Mouse (Mus musculus) midbrain, embryonic 12.5 days (tissue): ENCODE measurements around the gene Gm49353. TPM values are rescaled to one million over a fixed set of nuclear protein-coding genes. Genes with fewer than 3 reads are reported as not detected.

Source experiments
- ATAC-seq: fragments of 200-750 bp; cut with Nextera tagmentation; 2 replicates; pipeline ENCODE4 v1.8.0; 2017; ENCODE audit warnings: low read depth, moderate TSS enrichment, moderate library complexity; ENCODE audit not compliant: low FRiP score
- H3K27ac ChIP-seq: fragments of 300-500 bp; sonication (generic); replicated peaks from 2 replicates; pipeline ENCODE4 v1.5.1; 2016; ENCODE audit warnings: mild to moderate bottlenecking
- H3K27me3 ChIP-seq: fragments of 300-500 bp; sonication (generic); 2 replicates; pipeline ENCODE4 v1.6.1; 2016; ENCODE audit warnings: mild to moderate bottlenecking
- H3K36me3 ChIP-seq: fragments of 300-500 bp; sonication (generic); 2 replicates; pipeline ENCODE4 v1.6.1; 2016
- H3K4me1 ChIP-seq: fragments of 300-500 bp; sonication (generic); 2 replicates; pipeline ENCODE4 v1.6.1; 2016
- H3K4me2 ChIP-seq: fragments of 300-500 bp; sonication (generic); replicated peaks from 2 replicates; pipeline ENCODE4 v1.6.1; 2016; ENCODE audit warnings: mild to moderate bottlenecking, moderate library complexity
- H3K4me3 ChIP-seq: fragments of 300-500 bp; sonication (generic); 2 replicates; pipeline ENCODE4 v1.5.1; 2016; ENCODE audit warnings: mild to moderate bottlenecking
- H3K9ac ChIP-seq: fragments of 300-500 bp; sonication (generic); replicated peaks from 2 replicates; pipeline ENCODE4 v1.6.1; 2016; ENCODE audit warnings: mild to moderate bottlenecking, moderate library complexity
- H3K9me3 ChIP-seq: fragments of 300-500 bp; sonication (generic); 2 replicates; pipeline ENCODE4 v1.6.1; 2016; ENCODE audit warnings: mild to moderate bottlenecking
- WGBS: fragments of 180-500 bp; shearing (Covaris S2); methylation state at CpG from one replicate; pipeline ENCODE4 v1.1.7; 2016; 5-methylcytosine and 5-hydroxymethylcytosine counted together
- polyA plus RNA-seq: library from polyadenylated mRNA; unstranded; fragments of >200 nt; fragmentation: Nextera tagmentation; extraction: Ambion mirVana; gene quantifications from 2 replicates; pipeline ENCODE4 v1.2.1, GENCODE M21; 2016

The Gm49353 gene
- 5.2 and 7.4 TPM in 2 replicates for polyA plus RNA-seq

DNA sequence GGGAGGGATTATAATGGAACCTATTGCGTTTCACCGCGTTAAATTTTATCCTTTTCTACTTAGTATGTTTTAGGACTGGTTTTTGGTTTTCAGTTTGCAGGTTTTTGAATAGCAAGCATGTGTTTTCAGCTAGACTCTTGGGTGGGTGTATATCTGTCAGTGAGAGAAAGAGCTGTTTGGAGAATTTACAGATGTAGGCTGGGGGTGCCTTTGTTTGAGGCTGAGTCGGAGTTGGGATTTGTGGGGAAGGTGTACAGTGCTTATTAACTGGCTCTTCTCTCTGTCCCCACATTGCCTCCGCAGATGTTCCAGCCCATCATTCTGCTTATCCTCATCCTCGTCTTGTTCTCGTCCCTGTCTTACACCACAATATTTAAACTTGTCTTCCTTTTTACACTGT is at the start of gene Gm49353:
Gene Gm49353 (plus strand): TSS at position 313 of the 400 bp plus-strand sequence.
- H3K4me2 ChIP-seq, result no peak within 1 kb of the TSS
- H3K4me3 ChIP-seq, result no peak within 1 kb of the TSS
- H3K4me1 ChIP-seq, result no peaks in the 10 kb centered on the region
- no peaks in the 10 kb centered on the region for H3K27me3 ChIP-seq
- WGBS, result 93% methylated on average over 7 of the region's 7 CpGs
- H3K27ac ChIP-seq, result no peak within 1 kb of the TSS
- no peak within 1 kb of the TSS for H3K9ac ChIP-seq
- no peaks in the 10 kb centered on the region for H3K9me3 ChIP-seq
- H3K36me3 ChIP-seq, result peaks cover 75% of the 10 kb centered on the region
- ATAC-seq, result no peak

GRCm38 (mm10) chr10:29155304-29155703 is 43.5 kb upstream of the Gm49353 start:
- Histone ChIP-seq H3K4me2 (no peak overlapping the region), H3K4me1 (0 out of 2 replicates have a peak, but pooled peaks cover 2% of the 10 kb centered on the region), H3K9me3 (no peaks in the 10 kb centered on the region), H3K27me3 (no peaks in the 10 kb centered on the region), H3K27ac (no peak overlapping the region), H3K9ac (no peak overlapping the region), H3K36me3 (peaks cover 64% of the 10 kb centered on the region), H3K4me3 (no peak overlapping the region)
- no peak for ATAC-seq
- 81% methylated on average over 3 of the region's 3 CpGs for WGBS

DNA sequence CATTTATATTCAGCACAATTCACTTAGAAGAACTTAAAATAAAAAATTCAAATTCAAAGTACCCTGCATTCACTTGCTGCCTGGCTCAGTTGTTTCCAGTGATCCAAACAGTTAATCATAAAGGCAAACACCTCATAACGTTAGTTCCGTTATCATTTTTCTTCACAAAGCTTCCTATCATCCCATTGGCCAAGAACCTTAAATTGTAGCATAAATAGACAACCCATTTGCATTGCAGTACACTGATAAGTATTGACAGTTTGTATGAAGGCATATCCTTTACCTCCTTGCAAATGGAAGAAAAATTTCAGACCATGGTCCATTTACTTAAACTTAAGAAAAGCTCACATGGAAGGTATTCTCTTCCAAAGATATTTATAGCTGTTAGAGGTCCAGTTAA is 37.1 kb upstream of the Gm49353 start:
- no peak for ATAC-seq
- 89% methylated on average over 2 of the region's 2 CpGs for WGBS
- H3K27me3 ChIP-seq, result no peaks in the 10 kb centered on the region
- H3K27ac ChIP-seq, result no peak overlapping the region
- H3K4me3 ChIP-seq, result no peak overlapping the region
- no peaks in the 10 kb centered on the region for H3K9me3 ChIP-seq
- no peak overlapping the region for H3K4me2 ChIP-seq
- peaks cover 56% of the 10 kb centered on the region for H3K36me3 ChIP-seq
- H3K4me1 ChIP-seq, result no peaks in the 10 kb centered on the region
- H3K9ac ChIP-seq, result no peak overlapping the region

DNA sequence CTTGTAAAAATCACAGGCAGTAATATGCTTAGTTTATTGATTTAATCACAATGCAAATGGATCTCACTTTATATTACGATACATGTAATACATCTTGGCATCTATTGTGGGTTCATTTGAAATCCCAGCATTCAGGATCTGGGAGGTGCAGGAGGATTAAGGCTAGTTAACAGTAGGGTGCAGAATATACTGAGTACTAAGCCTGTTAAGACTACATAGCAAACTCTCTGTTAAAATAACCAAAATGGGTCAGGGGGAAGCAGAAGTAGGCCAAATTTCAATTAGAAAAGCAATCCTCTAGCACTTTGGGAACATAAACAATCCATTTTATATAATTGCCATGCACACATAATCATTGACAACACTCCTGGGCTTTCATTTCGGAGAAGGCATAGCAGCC is 25.0 kb upstream of the Gm49353 start:
- Histone ChIP-seq H3K9me3 (peaks cover 5% of the 10 kb centered on the region; the same call in 1 of the 2 replicates), H3K4me3 (no peak overlapping the region), H3K4me2 (no peak overlapping the region), H3K9ac (no peak overlapping the region), H3K4me1 (no peaks in the 10 kb centered on the region), H3K27ac (no peak overlapping the region), H3K36me3 (peaks cover 49% of the 10 kb centered on the region), H3K27me3 (no peaks in the 10 kb centered on the region)
- ATAC-seq, result no peak
- WGBS, result 92% methylated on average over 2 of the region's 2 CpGs

DNA sequence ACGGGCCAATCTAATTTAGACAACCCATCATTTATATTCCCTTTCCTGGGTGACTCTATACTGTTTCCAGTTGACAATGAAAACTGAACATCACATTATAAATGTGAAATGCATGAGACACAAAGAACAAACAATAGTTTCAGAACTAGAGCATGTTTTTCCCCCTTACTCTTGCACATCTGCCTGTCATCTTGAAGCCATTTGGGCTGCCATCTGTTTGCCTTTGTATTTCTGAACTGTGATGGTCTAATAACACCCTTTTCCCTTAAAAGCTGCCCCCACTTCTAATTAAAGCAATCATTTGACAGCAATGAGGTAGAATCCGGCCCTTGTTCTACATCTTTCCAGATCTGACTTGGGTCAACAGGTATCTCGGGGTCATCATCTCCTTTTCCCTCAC is 23.1 kb upstream of the Gm49353 start:
- WGBS, result 81% methylated on average over 3 of the region's 3 CpGs
- H3K36me3 ChIP-seq, result peaks cover 45% of the 10 kb centered on the region
- H3K4me3 ChIP-seq, result no peak overlapping the region

GRCm38 (mm10) chr10:29176881-29177280 is 21.9 kb upstream of the Gm49353 start:
- Histone ChIP-seq H3K27ac (no peak overlapping the region), H3K9me3 (no peaks in the 10 kb centered on the region), H3K4me2 (no peak overlapping the region), H3K4me3 (no peak overlapping the region), H3K9ac (no peak overlapping the region), H3K27me3 (no peaks in the 10 kb centered on the region), H3K36me3 (peaks cover 44% of the 10 kb centered on the region), H3K4me1 (no peaks in the 10 kb centered on the region)
- ATAC-seq, result no peak
- WGBS, result 86% methylated on average over 4 of the region's 4 CpGs

More for the DNA sequence above, 23.1 kb upstream of the Gm49353 start:
- Histone ChIP-seq H3K9ac (no peak overlapping the region), H3K4me1 (no peaks in the 10 kb centered on the region), H3K27me3 (no peaks in the 10 kb centered on the region), H3K27ac (no peak overlapping the region), H3K4me2 (no peak overlapping the region), H3K9me3 (peaks cover 5% of the 10 kb centered on the region; the same call in 1 of the 2 replicates)
- no peak for ATAC-seq

DNA sequence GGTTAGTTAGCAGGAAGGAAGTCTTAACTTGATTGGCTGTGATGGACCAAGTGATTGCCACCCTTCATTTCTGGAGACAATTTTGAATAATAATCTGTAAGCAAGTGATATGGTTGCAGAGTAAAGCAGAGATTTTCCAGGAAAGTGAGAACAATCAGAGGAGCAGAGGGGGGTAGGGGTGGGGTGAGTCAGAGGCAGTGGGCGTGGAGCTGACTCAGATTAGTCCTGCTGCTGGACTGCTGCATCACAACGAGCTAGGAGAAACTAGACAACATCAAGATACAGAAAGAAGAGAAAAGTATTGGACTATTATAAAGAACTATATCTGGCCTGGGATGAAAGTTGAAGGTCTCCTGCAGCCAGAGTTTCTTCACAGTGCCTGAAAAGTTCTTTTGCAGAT is 20.8 kb upstream of the Gm49353 start:
- no peak overlapping the region for H3K9ac ChIP-seq
- H3K9me3 ChIP-seq, result no peaks in the 10 kb centered on the region
- peaks cover 49% of the 10 kb centered on the region for H3K36me3 ChIP-seq
- no peak for ATAC-seq
- H3K4me3 ChIP-seq, result no peak overlapping the region
- no peaks in the 10 kb centered on the region for H3K27me3 ChIP-seq
- no peaks in the 10 kb centered on the region for H3K4me1 ChIP-seq
- 27% methylated on average over 2 of the region's 2 CpGs for WGBS
- H3K27ac ChIP-seq, result no peak overlapping the region
- no peak overlapping the region for H3K4me2 ChIP-seq

- no peaks in the 10 kb centered on the region for H3K27me3 ChIP-seq
- no peak overlapping the region for H3K9ac ChIP-seq
- no peak overlapping the region for H3K4me3 ChIP-seq
- H3K27ac ChIP-seq, result no peak overlapping the region
- ATAC-seq, result peak; percentile 65; the same call in 1 of the 2 replicates
- 74% methylated on average over 3 of the region's 3 CpGs for WGBS
- peaks cover 50% of the 10 kb centered on the region for H3K36me3 ChIP-seq
- H3K4me2 ChIP-seq, result no peak overlapping the region
- no peaks in the 10 kb centered on the region for H3K4me1 ChIP-seq
- no peaks in the 10 kb centered on the region for H3K9me3 ChIP-seq
These were observed 18.5 kb upstream of the Gm49353 start for GRCm38 (mm10) chr10:29180210-29180609.

DNA sequence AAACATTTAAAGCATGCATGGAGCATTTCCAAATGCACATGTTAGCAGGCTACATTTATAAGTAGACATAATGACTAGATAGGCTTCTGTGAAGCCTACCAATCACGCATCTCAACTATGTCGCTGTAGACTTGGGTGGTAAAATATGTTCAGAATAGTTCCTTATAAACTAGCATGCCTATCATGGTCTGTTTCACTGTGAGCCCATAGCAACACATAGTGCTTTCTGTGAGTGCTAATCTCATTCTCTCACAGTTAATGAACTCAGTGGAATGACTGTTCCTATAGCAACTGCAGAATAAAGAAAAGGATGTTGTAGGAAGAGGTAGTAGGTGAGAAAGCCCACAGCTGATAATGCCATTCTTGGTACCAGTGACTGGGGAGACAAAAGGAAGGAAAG is 17.7 kb upstream of the Gm49353 start:
- no peaks in the 10 kb centered on the region for H3K27me3 ChIP-seq
- no peak overlapping the region for H3K9ac ChIP-seq
- H3K27ac ChIP-seq, result no peak overlapping the region
- H3K36me3 ChIP-seq, result peaks cover 42% of the 10 kb centered on the region
- H3K4me1 ChIP-seq, result no peaks in the 10 kb centered on the region
- no peak overlapping the region for H3K4me2 ChIP-seq
- 58% methylated on average over 2 of the region's 2 CpGs for WGBS
- no peak for ATAC-seq
- H3K9me3 ChIP-seq, result no peaks in the 10 kb centered on the region
- no peak overlapping the region for H3K4me3 ChIP-seq

- no peak overlapping the region for H3K9ac ChIP-seq
- H3K4me3 ChIP-seq, result no peak overlapping the region
- H3K4me1 ChIP-seq, result no peaks in the 10 kb centered on the region
- H3K4me2 ChIP-seq, result no peak overlapping the region
- H3K27me3 ChIP-seq, result no peaks in the 10 kb centered on the region
- no peak for ATAC-seq
- peaks cover 53% of the 10 kb centered on the region for H3K36me3 ChIP-seq
- H3K9me3 ChIP-seq, result no peaks in the 10 kb centered on the region
- H3K27ac ChIP-seq, result no peak overlapping the region
These were observed 5.0 kb upstream of the Gm49353 start for GRCm38 (mm10) chr10:29193769-29194168.

- Histone ChIP-seq H3K4me2 (no peak overlapping the region), H3K9ac (no peak overlapping the region), H3K27ac (no peak overlapping the region), H3K4me3 (no peak overlapping the region), H3K27me3 (no peaks in the 10 kb centered on the region), H3K4me1 (no peaks in the 10 kb centered on the region), H3K9me3 (no peaks in the 10 kb centered on the region), H3K36me3 (peaks cover 67% of the 10 kb centered on the region)
- ATAC-seq, result no peak
- 97% methylated on average over 33 of the region's 33 CpGs for WGBS
These were observed 1.9 kb upstream of the Gm49353 start for GRCm38 (mm10) chr10:29196811-29197210.

GRCm38 (mm10) chr10:29199835-29200234 is 1.1 kb downstream of the Gm49353 start:
- no peak overlapping the region for H3K4me3 ChIP-seq
- WGBS, result 84% methylated on average over 3 of the region's 3 CpGs
- H3K4me1 ChIP-seq, result no peaks in the 10 kb centered on the region
- H3K27ac ChIP-seq, result no peak overlapping the region
- no peak overlapping the region for H3K9ac ChIP-seq
- H3K9me3 ChIP-seq, result no peaks in the 10 kb centered on the region
- no peak for ATAC-seq
- no peak overlapping the region for H3K4me2 ChIP-seq
- H3K27me3 ChIP-seq, result no peaks in the 10 kb centered on the region
- peaks cover 73% of the 10 kb centered on the region for H3K36me3 ChIP-seq

GRCm38 (mm10) chr10:29200609-29201008 is 1.9 kb downstream of the Gm49353 start:
- ATAC-seq, result peak; percentile 23; the same call in 1 of the 2 replicates
- H3K27me3 ChIP-seq, result no peaks in the 10 kb centered on the region
- no peak overlapping the region for H3K9ac ChIP-seq
- H3K4me2 ChIP-seq, result no peak overlapping the region
- H3K4me1 ChIP-seq, result no peaks in the 10 kb centered on the region
- WGBS, result 95% methylated on average over 1 of the region's 1 CpGs
- no peak overlapping the region for H3K4me3 ChIP-seq
- no peak overlapping the region for H3K27ac ChIP-seq
- H3K9me3 ChIP-seq, result no peaks in the 10 kb centered on the region
- H3K36me3 ChIP-seq, result peaks cover 70% of the 10 kb centered on the region
